Mouse (Mus musculus) MEL-GATA-1-ER (cell line): ENCODE measurements around the gene Tmtc3.
A peak's percentile ranks its signal among the peaks of the same experiment; 100 is the strongest.

Experiments
- DNase-seq: peaks from one replicate; pipeline ENCODE4 v3.0.0-alpha.2; 2012; ENCODE audit warnings: low read depth; ENCODE audit errors: extremely low read depth

Gene Tmtc3

DNA sequence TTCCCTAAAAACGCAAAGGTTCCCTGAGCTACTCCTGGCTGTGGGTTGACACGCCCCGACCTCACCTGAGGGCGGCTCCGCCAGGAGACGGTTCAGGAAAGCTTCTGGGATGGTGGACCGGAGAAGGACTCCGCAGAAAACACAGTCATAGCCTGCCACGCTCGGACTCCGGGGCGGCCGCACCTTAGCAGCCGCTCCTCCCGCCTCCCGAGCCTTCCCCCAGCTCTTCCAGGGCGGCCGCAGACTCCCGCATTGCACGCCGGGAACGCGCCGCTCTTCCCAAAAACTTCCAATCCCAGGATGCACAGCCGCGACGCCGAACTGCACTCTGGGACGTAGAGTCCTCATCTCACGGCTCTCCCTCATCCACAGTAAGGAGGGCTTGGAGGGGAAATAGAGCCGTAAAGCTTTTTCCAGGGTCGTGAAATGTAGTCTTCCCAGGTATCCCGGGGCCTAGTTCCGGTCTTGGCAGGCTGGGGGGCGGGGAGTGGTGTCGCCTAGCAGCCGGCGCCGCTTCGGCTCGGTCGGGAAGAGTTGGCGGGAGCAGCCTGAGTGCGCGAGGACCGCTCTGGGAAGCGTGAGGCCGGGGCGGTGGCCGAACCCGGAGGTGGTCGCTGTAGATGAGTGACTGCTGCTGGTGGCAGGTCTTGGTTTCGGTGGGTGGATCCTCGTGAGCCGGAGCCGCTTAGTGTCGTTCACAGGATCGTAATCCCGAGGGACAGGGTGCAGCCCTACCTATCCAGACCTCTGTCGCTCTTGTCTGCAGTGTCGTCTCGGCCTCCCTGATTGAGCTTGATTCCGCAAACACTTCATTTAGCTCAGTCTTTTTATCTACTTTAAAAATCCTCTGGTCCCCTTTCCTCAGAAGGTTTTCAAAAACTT, at the start of gene Tmtc3, which contains the start of gene Cep290:
Tmtc3 (minus strand) TSS at position 254 of the 882 bp plus-strand sequence.
Cep290 (plus strand) TSS at position 462 of the 882 bp plus-strand sequence.
- peak; percentile 97 for DNase-seq

DNA sequence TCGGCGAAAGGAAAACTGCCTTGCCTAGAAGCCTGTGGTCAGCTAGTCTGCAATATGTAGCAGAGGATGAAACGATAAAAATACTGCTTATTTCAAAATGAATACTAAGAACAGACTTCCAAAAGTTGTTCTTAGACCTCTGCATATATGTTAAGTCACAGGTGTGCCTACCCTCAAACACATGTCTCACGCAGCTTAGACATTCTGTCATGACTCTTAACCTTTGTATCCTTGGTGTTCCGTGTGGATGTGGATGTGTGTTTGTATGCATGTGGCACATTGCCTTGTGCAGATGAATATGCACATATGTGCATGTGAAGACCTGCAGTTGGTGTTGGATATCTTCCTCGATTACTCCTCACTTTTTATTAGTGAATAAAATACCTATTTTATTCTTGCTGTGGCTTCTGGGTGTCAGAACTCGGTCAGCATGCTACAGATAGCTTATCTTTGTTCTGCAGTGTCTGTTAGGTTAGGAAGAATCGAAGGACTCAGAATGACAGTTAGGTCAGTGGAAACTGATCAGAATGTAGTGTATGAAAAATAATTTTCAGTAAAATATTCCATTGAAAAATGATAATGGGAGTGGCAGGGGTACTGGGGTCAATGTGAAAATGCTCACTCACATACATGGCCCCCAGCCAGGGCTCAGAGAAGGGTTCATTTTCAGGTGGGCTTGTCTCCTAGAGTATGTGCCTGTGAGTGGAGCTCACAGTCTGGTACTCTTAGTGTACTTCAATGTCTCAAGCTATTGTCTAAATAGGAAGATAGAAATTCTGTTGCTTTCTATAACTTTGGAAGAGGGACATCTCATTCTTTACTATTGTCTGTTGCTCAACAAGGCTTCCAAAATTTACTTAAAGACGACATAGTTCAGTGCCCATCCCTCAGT, 37.6 kb upstream of the Tmtc3 start:
- DNase-seq: no peak

DNA sequence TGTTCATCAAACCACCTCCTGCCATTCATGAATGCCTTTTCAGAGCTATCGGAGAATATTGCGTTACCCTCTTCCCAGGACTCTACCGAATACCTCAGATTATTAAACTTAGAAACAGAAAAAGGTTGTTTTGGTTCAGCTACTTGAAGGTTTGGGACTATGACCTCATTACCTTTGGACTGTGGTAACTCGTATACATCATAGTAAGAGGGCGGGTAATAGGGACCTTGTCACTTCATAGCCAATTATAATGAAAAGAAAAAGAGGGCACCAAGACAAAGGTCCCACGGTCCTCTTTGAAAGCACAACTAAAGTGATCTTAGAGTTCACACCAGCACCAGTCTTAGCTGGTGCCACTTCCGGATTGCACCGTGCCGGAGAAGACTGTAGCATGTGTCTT, 35.2 kb upstream of the Tmtc3 start:
- DNase-seq: no peak

DNA sequence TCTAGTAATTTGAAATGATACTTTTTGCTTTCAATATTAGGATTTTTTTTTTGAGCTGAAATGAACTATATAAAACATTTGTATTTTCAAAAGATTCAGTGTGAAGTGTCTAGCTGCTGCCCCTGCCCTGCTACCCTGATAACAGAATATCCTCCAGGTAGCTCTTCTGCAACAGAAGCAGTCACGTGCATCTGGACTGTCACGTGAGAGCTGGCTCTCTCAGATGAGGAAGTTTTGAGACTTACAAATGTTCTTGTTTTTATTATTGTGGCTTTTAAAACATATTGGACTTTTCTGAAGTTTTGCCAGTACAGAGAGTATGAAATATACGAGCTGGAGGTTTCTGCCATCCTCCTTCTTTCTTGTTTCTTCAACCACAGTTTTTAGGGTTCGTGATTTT, 34.5 kb upstream of the Tmtc3 start:
- no peak for DNase-seq

DNA sequence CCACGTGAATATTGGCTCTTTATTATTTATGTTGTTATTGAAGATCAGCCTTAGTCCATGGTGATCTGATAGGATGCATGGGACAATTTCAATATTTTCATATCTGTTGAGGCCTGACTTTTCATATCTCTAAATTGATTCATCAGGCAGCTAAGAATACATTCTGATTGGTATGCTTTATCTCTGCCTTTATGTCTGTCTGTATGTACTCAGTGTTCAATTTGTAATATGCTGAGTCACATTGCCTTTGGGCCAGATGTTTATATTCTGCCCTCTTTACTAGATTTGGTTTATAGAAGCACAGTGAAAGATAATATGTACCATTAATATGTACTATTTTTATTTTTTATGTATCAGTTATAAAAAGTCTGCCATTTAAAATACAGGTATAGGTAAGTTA, 21.0 kb upstream of the Tmtc3 start:
- DNase-seq: no peak

DNA sequence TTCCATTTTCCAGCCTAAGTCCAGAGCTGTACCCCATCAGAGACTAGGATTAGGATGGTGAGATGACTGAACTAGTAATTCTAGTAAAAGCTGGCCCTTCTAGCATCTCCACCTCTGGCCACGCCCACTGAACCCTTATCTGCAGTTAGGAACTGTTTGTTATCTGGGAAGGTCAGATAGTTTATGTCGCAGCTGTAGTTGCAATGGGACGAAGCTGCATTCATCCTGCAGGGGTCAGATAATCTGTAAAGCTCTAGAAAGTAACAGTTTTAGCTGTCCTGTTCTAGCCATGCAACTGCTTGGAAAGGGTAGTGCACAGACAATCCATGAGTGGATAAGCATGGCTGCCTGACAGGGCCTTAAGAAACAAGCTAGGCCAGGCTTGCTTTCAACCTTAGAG, 11.2 kb upstream of the Tmtc3 start:
- DNase-seq: no peak

DNA sequence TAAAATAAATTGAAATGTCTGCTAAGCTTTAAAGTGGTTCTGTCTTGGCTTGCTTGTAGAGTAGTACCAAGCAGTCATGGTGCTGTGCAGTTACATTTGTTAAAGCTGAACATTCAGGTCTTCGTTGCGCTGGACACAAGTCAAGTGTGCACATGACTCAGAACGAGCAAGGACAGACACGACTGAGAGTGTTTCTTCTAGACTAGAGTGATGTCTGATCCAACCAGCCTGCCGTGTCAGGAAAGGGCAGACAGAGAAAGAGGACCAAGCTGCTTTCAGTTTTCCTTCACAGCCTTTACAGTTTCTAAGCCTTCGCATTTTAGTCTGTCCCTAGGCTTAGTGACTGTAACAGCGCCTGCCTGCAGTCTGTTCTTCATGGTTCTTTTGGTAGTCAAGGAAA, 4.8 kb upstream of the Tmtc3 start:
- DNase-seq: no peak

DNA sequence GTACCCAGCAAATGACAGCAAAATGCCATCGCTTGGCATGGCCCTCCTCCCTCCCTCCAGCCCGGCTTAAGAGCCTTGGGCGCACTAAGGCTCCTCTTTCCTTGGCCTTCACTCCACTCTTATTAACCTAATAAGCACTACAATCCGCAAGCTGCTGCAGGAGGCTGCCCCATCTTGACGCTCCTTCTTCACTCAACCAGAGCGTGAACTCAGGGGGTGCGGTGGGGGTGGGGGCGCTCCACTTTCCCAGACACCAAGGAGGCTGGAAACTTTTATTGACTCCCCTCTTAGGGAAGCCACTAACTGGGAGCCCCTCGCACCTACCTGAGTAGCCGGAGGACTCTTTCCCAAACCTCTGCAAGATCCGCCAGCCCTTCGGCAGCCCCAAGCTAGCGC, 451 bp downstream of the Tmtc3 start:
- peak; percentile 22 for DNase-seq

DNA sequence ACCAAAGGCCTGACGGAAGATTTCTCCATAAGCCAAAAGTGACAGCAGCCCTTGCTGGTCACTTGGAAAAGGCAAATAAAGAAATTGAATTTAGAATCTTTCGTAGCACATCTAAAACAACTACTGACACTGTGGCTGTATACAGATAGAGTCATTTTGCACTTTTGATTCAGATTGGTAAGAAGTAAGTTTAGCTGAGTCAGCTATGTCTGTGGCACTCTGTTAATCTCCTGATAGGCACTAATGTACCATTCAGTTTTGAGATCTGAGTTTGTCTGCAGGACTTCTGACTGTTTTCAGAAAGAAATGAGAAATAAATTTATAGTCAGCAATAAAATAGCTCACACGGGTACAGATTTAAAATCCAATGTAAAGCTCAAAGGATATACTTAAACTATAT, 7.6 kb downstream of the Tmtc3 start:
- DNase-seq: no peak

DNA sequence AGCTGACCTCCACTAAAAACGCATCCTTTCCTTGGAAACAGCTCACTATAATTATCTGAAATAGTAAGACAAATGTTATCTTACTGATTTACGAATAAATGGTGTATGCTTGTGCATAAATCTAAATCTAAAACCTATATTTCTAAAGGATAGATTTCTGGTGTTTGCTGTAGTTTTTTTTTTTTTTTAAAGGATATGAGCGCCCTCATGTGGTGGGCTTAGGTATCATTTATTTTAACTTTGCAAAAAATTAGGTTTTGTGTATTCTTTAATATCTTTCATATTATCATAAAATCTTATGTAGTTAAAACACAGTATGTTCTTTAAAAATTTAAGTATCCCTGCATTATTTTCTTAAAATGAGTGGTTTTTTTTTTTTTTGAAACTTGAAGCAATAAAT, 12.1 kb downstream of the Tmtc3 start:
- DNase-seq: no peak

DNA sequence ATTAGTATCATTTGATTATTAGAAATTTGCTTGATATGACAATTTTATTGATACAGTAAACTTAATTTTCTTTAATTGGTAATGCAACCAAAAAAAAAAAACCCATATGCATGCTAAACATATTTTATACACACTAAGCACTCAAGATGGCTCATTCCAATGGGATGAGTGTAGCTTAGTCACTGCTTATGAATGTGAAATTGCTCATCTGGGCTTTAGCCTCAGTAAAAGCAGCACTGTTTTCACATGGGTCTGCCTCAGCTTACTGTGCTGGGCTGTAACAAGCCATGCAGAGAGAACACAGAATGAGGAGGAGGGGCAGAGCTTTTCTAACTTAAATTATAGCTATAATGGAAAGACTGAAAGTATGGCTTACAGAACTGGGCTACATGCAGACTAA, 26.6 kb downstream of the Tmtc3 start:
- no peak for DNase-seq

DNA sequence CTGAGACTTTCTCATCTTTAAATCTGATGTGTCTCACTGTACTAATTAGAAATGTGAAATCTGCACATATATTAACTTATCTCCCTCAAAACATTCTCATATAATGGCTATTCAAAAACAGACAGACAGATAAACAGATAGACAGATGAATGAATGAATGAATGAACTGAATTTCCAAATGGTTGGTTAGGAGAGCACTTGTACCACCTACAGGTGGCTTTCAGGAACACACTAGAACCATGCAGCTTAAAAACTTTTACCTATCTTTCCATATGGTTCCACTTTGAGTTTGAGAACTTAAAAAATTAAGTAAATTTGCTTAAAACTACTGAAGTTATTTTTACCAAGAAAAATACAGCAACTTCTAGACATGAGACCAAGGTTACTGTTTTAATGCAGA, 37.8 kb downstream of the Tmtc3 start:
- no peak for DNase-seq

DNA sequence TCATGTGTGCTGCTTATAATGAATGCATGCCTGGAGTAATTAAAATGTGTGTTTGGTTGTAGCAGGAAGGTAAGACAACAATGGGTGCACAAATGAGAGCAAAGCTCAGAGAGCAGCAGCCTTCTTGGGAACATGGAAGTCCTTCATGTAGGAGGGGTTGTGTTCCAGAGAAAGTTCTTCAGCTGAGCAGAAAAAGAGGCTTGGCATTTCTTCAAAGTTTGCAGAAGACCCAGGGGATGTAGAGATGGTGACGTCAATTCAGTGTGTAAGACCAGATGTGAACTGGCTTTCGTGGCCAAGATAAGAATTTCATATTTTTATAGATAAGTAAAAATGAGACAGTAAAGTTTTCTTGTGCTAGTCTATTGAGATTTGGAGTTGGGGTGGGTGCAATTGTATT, 59.6 kb downstream of the Tmtc3 start:
- no peak for DNase-seq

DNA sequence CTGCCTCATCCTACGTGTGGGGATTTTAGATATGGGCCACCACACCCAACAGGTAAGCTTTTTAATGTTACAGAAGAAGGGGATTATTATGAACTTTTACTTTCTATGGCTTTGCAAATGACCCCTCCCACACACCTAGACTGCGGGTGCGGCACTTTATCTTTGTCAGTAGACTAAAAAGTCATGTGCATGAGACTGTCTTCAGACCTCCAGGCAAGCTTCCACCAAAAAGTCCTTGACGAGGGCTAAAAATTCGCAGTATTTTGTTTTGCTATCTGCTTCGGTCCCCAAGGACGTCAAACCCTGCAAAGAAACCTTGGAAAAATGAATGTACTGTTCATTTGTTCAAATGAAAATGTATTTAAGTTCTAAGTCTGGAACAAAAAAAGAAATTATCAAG, 71.6 kb downstream of the Tmtc3 start:
- DNase-seq: no peak

DNA sequence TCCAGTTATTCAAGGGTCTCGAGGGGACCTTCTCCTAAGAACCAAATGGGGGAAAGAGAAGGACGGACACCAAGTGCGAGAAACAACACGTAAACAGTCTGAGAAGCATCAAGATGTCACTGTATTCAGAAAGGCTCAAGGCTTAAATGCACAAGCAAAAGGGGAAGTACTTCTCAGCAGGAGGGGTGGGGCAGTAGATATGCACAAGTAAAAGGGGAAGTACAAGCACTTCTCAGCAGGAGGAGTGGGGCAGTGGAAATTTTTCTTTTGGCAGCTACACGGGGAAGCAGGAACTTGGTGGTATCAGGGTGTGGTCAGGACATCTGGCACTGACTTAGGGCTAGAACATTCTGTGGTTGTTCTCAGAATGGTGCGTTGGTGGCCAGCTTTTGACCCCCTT, 84.8 kb downstream of the Tmtc3 start:
- peak; percentile 20 for DNase-seq
